Mouse (Mus musculus) ES-E14 (cell line): ENCODE measurements around the gene Hebp1. TPM values are rescaled to one million over a fixed set of nuclear protein-coding genes. Genes with fewer than 3 reads are reported as not detected.

Source experiments
- DNase-seq: peaks from one replicate; pipeline ENCODE4 v3.0.0-alpha.2; 2013; ENCODE audit warnings: low read depth, low spot score
- H3K27ac ChIP-seq: 2 replicates; pipeline ENCODE4 v1.5.1; 2012; ENCODE audit warnings: low read depth, mild to moderate bottlenecking, low read length, moderate library complexity, mixed read lengths; ENCODE audit not compliant: poor library complexity, insufficient read depth, severe bottlenecking
- H3K36me3 ChIP-seq: 2 replicates; pipeline ENCODE4 v1.6.1; 2012; ENCODE audit warnings: mild to moderate bottlenecking, low read length, moderate library complexity, mixed read lengths; ENCODE audit not compliant: control insufficient read depth, poor library complexity, insufficient read depth, severe bottlenecking
- H3K4me1 ChIP-seq, 2 experiments: fragments of 150-350 bp in 1 of 2; sonication (generic) in 1 of 2; 2 replicates each; pipeline ENCODE4 v1.6.1; 2012; ENCODE audit warnings: low read length in 2 of 2, mild to moderate bottlenecking in 1 of 2, mixed read lengths in 1 of 2; ENCODE audit not compliant: control insufficient read depth in 2 of 2, insufficient read depth in 2 of 2, poor library complexity in 1 of 2
- H3K4me3 ChIP-seq, 2 experiments: fragments of 150-350 bp in 1 of 2; sonication (generic) in 1 of 2; 2 replicates each; pipeline ENCODE4 v1.5.1; 2012; ENCODE audit warnings: low read length in 2 of 2, low read depth in 1 of 2, mild to moderate bottlenecking in 1 of 2, mixed read lengths in 1 of 2; ENCODE audit not compliant: insufficient read depth in 1 of 2, poor library complexity in 1 of 2, severe bottlenecking in 1 of 2
- H3K9ac ChIP-seq: 2 replicates; pipeline ENCODE4 v1.6.1; 2012; ENCODE audit warnings: low read depth, mild to moderate bottlenecking, low read length, mixed read lengths; ENCODE audit not compliant: poor library complexity, insufficient read depth, severe bottlenecking
- H3K9me3 ChIP-seq: fragments of 150-350 bp; sonication (generic); 2 replicates; pipeline ENCODE4 v1.6.1; 2012; ENCODE audit warnings: low read depth, mild to moderate bottlenecking, low read length; ENCODE audit not compliant: control insufficient read depth, insufficient read depth
- CHD2 ChIP-seq: IDR thresholded peaks from 2 replicates; pipeline ENCODE4 v1.6.1; 2014; ENCODE audit warnings: mild to moderate bottlenecking, low read depth, low read length, inconsistent platforms
- HCFC1 ChIP-seq: IDR thresholded peaks from 2 replicates; pipeline ENCODE4 v1.6.1; 2012; ENCODE audit warnings: low read length, inconsistent platforms, borderline replicate concordance; ENCODE audit not compliant: insufficient read depth
- MAFK ChIP-seq: IDR thresholded peaks from 2 replicates; pipeline ENCODE4 v1.6.1; 2014; ENCODE audit warnings: mild to moderate bottlenecking, low read depth, low read length, inconsistent platforms; ENCODE audit not compliant: insufficient read depth
- ZC3H11A ChIP-seq: IDR thresholded peaks from 2 replicates; pipeline ENCODE4 v1.6.1; 2012; ENCODE audit warnings: low read depth, mild to moderate bottlenecking, inconsistent platforms, low read length, borderline replicate concordance
- ZNF384 ChIP-seq: IDR thresholded peaks from 2 replicates; pipeline ENCODE4 v1.6.1; 2012; ENCODE audit warnings: low read depth, low read length, inconsistent platforms
- in situ Hi-C, 2 experiments: fragments of 600-800 bp; cut with MboI; formaldehyde crosslinking; loops; one replicate each; pipeline ENCODE4 v1.15.1; 2025; ENCODE audit warnings: low sequenced_read_pairs in 2 of 2, inconsistent platforms in 1 of 2; ENCODE audit not compliant: unreplicated experiment in 2 of 2
- total RNA-seq: library from RNA; depleted of rRNA; stranded (reverse); fragments of 300-350 nt; gene quantifications from 2 replicates; pipeline ENCODE4 v1.2.3, GENCODE M21; 2012

Gene Hebp1
- total RNA-seq, 1 experiment, result 22.4 TPM

DNA sequence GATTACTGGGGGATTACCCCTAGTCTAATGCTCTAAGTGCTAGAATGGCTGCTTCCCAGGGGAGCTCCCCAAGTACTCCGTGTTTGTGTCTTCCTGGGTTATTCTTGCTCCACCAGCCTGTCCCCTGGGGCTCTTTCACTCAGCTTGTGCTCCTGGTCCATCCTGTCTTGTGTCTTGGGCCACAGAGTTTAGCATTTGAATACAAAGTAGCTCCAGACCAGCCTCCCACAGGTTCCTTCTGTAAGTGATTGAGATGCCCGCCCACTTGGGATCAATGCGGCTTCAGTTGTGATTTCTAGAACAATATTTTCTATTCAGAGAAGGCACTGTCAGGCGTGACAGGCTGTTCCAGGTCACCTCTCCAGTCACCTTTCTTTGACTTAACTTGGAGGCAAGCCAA, 4.1 kb downstream of the Hebp1 start:
- DNase-seq, result no peak
- Histone ChIP-seq H3K27ac (no peak overlapping the region), H3K36me3 (no peaks in the 10 kb centered on the region), H3K4me3 (no peak overlapping the region), H3K9ac (no peak overlapping the region), H3K4me1 (peaks cover 8 to 15% of the 10 kb centered on the region in 2 experiments), H3K9me3 (no peaks in the 10 kb centered on the region)
- in situ Hi-C loops, result no loop called here
- TF ChIP-seq HCFC1 (no peak), ZC3H11A (no peak), MAFK (no peak), ZNF384 (no peak), CHD2 (no peak)

DNA sequence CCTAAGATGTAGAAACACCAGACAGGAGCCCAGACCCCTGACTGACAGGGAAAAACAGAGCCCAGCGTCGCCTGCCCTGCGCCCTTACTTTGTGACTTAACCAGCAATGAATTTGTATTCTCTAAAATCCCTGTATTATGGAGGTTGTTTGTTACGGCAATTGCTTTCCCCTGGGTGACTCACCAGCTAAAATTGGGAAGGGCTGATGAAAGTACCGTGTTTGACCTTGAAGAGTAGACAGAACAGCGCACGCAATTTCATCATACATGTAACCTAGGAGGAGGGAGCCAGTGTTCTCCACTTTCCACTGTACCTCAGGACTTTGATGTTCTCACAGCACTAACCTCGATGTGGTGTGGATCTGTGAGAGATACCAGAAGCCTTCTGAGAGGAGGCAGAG, 4.8 kb downstream of the Hebp1 start:
- H3K36me3 ChIP-seq, result no peaks in the 10 kb centered on the region
- H3K9ac ChIP-seq, result no peak overlapping the region
- in situ Hi-C loops, result no loop called here

DNA sequence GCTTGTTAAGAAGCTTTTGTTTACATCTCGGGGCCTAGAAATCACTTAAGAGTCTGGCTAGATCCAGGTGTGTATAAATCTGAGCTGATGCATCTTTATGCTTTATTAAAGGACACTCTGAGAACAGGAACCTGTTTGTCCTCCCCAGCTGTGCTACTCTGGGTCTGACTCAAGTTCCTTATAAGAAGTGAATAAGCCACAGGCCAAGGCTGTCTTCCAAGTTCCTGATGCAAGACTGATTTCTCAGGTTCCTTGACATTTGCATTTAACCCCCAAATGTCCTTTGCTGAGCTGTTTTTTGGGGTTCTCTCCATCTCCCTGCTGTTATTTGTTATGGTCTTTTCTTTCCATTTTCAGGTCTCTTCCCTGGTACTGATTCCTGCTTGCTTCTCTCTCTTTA, 5.9 kb downstream of the Hebp1 start:
- H3K9ac ChIP-seq, result no peak overlapping the region

More for the DNA sequence above, 4.8 kb downstream of the Hebp1 start:
- H3K4me1 ChIP-seq, result peaks cover 8 to 15% of the 10 kb centered on the region in 2 experiments
- no peak for DNase-seq
- no peak overlapping the region for H3K4me3 ChIP-seq
- no peaks in the 10 kb centered on the region for H3K9me3 ChIP-seq
- no peak overlapping the region for H3K27ac ChIP-seq
- TF ChIP-seq ZNF384 (no peak), MAFK (no peak), CHD2 (no peak), ZC3H11A (no peak), HCFC1 (no peak)

DNA sequence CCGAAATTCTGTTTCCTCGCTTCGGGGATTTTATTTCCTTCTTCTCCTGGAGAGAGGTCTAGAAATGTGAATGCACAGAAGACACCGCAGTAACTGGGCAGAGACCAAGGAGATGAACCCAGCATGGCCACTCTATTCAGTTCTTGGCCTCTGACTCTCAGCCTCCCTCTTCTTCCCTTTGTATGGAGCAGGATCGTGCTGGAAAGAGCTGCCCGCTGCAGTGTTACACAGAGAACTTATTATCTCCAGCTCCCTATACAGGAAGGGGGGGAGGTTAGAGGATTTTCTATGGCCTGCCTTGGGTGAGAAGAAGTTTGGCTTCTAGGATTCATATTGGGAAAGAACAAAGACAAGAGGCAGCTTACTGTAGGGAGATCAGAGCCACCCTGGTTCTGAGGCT, 7.7 kb downstream of the Hebp1 start:
- no peak for DNase-seq
- no peaks in the 10 kb centered on the region for H3K36me3 ChIP-seq
- H3K27ac ChIP-seq, result no peak overlapping the region
- H3K4me3 ChIP-seq, result no peak overlapping the region
- TF ChIP-seq CHD2 (no peak), HCFC1 (no peak), MAFK (no peak), ZC3H11A (no peak), ZNF384 (no peak)
- in situ Hi-C loops, result no loop called here
- H3K9me3 ChIP-seq, result no peaks in the 10 kb centered on the region
- no peak overlapping the region for H3K9ac ChIP-seq
- H3K4me1 ChIP-seq, result peaks cover 8 to 13% of the 10 kb centered on the region in 2 experiments

More for the DNA sequence above, 5.9 kb downstream of the Hebp1 start:
- no peak for DNase-seq
- no peak for TF ChIP-seq ZC3H11A
- TF ChIP-seq CHD2, result no peak
- no peak for TF ChIP-seq HCFC1
- no peak for TF ChIP-seq MAFK
- TF ChIP-seq ZNF384, result no peak
- Histone ChIP-seq H3K27ac (no peak overlapping the region), H3K4me3 (no peak overlapping the region), H3K9me3 (no peaks in the 10 kb centered on the region), H3K4me1 (peaks cover 8 to 13% of the 10 kb centered on the region in 2 experiments), H3K36me3 (no peaks in the 10 kb centered on the region)
- in situ Hi-C loops, result no loop called here

DNA sequence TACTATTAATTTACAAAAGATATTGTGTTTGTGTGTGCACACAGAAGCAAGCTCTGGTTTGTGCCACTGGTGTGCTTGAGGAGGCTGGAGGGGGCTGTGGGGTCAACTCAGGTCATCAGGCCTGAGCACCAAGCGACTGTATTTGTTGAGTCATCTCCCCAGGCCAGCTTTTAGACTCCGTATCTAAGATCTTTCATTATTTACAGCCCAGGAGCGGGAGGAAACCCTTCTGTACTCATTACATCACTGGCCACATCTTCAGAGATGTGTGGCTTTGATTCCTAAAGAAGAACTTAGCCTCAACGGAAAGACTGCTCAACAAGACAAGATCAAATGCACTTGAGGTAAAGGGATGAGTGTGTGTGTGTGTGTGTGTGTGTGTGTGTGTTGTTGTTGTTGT, 9.2 kb downstream of the Hebp1 start:
- no peak for DNase-seq
- H3K27ac ChIP-seq, result no peak overlapping the region
- H3K9ac ChIP-seq, result no peak overlapping the region
- peaks cover 4 to 8% of the 10 kb centered on the region in 2 experiments for H3K4me1 ChIP-seq
- in situ Hi-C loops, result no loop called here
- TF ChIP-seq CHD2 (no peak), ZC3H11A (no peak), HCFC1 (no peak), MAFK (no peak), ZNF384 (no peak)
- no peak overlapping the region for H3K4me3 ChIP-seq
- H3K9me3 ChIP-seq, result no peaks in the 10 kb centered on the region
- no peaks in the 10 kb centered on the region for H3K36me3 ChIP-seq
